Mouse (Mus musculus): Measurements from ENCODE around the gene Evi5l.
"Not testable (repeated sequence)": the region's sequence is repeated elsewhere in the genome, so short reads cannot be mapped to it uniquely, and the experiment has no call there.

Gene Evi5l

DNA sequence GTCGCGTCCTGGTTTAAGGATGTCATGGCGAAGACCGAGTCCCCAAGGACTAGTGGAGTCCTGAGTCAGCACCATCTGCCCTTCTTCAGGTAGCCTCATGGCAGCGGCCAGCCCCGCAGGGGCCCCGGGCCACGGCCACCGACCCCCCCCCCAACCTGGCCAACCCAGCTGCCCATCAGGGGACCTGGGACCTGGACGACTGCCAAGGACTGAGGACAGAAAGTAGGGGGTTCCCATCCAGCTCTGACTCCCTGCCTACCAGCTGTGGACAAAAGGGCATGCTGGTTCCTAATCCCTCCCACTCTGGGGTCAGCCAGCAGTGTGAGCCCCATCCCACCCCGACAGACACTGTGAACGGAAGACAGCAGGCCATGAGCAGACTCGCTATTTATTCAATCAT is 79.4 kb downstream of the Evi5l start:
- no peak for DNase-seq (ENCODE audit: low read depth, low spot score)
- H3K36me3 ChIP-seq (ENCODE audit: control insufficient read depth, insufficient read depth, low read length, poor library complexity, severe bottlenecking): peaks cover 19% of the 10 kb centered on the region
- H3K27me3 ChIP-seq (ENCODE audit: control insufficient read depth, insufficient read depth, low read length, poor library complexity, severe bottlenecking): no peaks in the 10 kb centered on the region

DNA sequence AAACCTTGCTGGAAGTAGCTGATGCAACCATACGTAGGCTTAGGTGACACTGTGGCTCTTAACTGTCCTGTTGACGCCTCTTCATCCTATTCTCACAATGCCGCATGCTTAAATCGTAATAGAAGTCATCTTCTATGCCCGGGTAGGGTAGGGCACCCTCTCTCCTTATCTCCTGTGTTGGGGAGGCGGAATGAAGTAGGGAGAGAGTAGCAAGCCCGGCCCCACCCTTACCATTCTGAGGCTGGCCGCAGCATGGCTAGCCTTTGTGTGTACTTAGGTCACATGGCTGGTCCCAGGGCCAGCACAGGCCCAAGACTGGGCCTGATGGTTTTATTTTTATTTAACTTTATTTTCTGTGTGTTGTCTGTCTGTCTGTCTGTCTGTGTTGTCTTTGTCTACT is 80.9 kb downstream of the Evi5l start:
- Histone ChIP-seq H3K36me3 (ENCODE audit: control insufficient read depth, insufficient read depth, low read length, poor library complexity, severe bottlenecking) (peaks cover 19% of the 10 kb centered on the region), H3K27me3 (ENCODE audit: control insufficient read depth, insufficient read depth, low read length, poor library complexity, severe bottlenecking) (no peaks in the 10 kb centered on the region)
- no peak for DNase-seq (ENCODE audit: low read depth, low spot score)

DNA sequence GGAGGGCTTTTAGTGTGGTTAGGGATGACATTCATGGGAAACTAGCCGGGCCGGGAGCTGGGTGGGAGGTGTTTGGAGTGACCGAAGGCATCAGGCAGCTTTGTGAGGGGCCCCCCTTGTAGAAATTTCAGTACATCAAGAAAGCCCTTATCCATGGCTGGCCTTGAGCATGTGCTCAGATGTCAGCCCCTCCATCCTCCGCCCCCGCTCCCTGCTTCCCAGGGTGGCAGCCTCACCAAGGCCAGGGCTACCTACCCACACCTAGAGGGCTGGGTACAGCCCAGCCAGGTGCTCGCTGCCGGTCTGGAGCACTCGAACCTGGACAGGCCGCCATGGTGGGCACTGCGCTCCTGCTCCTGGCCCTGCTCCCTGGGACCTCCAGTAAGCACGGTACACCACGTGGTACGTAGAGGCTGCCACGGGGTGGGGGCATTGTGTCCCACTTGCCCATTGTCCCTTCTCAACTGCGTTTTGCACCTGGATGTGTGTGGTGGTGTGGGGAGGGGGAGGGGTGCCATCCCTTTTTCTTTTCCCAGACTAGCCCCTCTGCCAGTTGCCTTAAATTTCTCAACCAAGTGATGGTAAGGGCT is 81.7 kb downstream of the Evi5l start, which contains the start of gene Tgfbr3l:
Tgfbr3l (plus strand) TSS at position 264 of the 590 bp plus-strand sequence.
- H3K27me3 ChIP-seq (ENCODE audit: control insufficient read depth, insufficient read depth, low read length, poor library complexity, severe bottlenecking): no peaks in the 10 kb centered on the region
- no peak for DNase-seq (ENCODE audit: low read depth, low spot score)

DNA sequence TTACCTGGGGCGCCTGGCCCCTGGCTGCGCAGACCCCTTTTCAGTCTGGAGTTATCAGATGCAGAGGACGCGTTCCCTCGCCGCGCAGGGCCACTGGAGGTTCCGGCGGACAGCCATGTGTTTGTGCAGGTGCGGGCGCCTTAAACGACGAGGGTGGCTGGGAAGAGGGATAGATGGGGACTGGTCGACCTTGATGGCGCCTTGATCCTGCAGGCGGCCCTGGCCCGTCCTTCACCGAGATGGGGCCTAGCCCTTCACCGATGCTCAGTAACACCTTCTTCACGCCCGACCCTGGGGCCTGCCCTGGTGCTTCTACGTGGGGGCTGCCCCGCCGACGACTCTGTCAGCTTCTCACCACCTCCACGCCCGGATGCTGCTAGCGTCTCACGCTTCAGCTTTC is 82.8 kb downstream of the Evi5l start:
- no peak for DNase-seq (ENCODE audit: low read depth, low spot score)
- H3K36me3 ChIP-seq (ENCODE audit: control insufficient read depth, insufficient read depth, low read length, poor library complexity, severe bottlenecking): peaks cover 14% of the 10 kb centered on the region

More for the DNA sequence above, 81.7 kb downstream of the Evi5l start, which contains the start of gene Tgfbr3l:
- H3K36me3 ChIP-seq (ENCODE audit: control insufficient read depth, insufficient read depth, low read length, poor library complexity, severe bottlenecking): peaks cover 16% of the 10 kb centered on the region

DNA sequence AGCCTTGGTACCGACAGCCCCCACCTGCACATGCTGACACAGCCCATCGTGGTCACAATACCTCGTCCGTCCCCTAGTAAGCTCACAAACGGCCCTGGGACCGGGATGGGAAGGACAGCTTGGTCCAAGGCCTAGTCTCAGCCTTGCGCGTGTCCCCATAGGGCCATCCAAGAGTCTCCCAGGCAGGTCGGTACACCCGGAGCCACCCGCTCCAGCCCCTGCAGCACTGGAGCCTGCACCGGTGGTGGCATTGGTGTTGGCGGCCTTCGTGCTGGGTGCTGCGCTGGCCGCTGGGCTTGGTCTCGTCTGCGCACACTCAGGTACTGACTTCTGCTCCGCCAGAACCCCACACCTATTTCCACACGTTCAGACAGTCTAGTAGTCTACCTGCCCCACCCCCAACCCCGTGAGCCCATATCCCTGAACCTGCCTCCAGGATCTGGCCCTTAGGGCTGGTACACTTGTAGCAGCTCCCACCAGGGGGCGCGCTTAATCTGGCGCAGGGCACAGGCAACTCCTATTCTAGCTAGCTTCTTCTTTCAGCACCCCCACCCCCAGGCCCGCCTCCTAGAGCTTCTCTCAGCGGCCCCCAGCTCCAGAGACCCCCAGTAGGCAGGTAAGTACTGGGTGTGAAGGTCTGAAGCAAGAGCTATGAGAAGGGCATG is 84.1 kb downstream of the Evi5l start:
- DNase-seq (ENCODE audit: low read depth, low spot score): peak; percentile 90
- no peaks in the 10 kb centered on the region for H3K27me3 ChIP-seq (ENCODE audit: control insufficient read depth, insufficient read depth, low read length, poor library complexity, severe bottlenecking)

More for the DNA sequence above, 82.8 kb downstream of the Evi5l start:
- H3K27me3 ChIP-seq (ENCODE audit: control insufficient read depth, insufficient read depth, low read length, poor library complexity, severe bottlenecking): no peaks in the 10 kb centered on the region

DNA sequence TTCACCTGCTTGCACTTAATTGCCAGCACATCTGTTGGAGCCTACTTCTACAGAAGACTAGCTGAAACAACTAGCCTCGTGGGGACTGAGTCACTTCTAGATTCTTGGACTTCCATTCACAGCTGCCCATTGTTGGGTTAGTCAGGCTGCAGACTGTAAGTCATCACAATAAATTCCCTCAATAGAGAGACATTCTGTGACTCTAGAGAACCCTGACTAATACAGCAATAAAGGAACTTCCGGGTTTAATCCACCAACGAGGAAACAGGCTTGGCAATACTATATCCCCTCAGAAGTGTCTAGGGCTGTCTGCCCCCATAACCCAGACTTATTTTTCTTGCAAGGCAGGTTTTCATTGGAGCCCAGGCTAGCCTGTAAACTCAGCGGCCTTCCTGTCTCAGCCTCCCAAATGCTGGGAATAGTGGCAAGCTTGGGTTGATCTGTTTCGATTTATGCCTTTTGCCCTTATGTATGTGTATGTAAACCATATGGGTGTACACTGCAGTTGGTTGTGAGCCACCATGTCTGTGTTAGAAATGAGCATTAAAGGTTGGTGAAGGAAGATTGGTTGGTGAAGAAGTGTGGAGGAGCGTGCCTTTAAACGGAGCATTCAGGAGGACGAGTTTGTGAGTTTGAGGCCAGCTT is 85.9 kb downstream of the Evi5l start:
- no peak for DNase-seq (ENCODE audit: low read depth, low spot score)
- H3K27me3 ChIP-seq (ENCODE audit: control insufficient read depth, insufficient read depth, low read length, poor library complexity, severe bottlenecking): no peaks in the 10 kb centered on the region

More for the DNA sequence above, 84.1 kb downstream of the Evi5l start:
- peaks cover 7% of the 10 kb centered on the region for H3K36me3 ChIP-seq (ENCODE audit: control insufficient read depth, insufficient read depth, low read length, poor library complexity, severe bottlenecking)

DNA sequence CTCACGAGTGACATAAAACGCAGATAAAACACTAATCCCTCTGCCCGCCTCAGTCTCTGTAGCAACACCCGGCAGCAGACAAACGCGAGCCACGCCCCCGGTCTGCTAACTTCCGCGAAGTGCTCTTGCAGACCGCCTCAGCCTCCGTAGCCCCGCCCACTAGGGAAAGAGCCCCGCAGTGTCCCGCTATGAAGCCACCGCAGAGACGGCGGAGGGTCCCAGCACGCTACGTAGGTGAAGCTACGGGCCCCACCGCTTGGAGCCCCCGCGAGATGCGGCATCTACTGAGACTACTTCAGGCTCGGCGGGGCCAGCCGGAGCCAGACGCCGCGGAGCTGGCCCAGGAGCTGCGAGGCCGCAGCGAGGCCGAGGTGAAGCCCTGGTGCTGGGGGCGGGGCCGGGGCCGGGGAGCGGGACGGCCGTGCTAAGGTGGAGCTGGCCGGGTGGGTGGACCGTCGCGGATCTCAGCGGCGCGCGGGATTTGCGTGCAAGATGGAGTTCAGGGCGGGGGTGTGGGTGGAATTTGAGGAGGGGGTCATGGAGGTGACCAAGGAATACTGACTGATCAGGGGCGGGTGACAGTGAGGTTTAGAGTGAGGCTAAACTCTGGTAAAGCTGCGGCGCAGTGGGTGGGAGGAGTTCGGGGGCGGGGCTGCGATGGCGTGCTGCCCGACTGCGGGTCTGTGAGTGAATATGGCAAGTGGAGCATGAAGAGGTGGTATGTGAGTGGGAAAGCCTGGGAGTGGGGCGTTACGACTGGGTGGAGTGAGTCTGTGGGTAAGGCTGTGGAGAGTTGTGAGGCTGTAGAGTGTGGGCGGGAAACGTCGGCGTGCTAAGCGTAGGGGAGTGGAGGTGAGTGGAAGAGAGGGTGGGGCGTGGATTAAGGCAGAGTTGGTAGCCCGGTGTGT is 86.8 kb downstream of the Evi5l start, which contains the start of gene Snapc2:
Snapc2 (plus strand) TSS at position 147 of the 908 bp plus-strand sequence.
- peak; percentile 96 for DNase-seq (ENCODE audit: low read depth, low spot score)
- H3K36me3 ChIP-seq (ENCODE audit: control insufficient read depth, insufficient read depth, low read length, poor library complexity, severe bottlenecking): no peaks in the 10 kb centered on the region; the same call in 1 of the 2 replicates

More for the DNA sequence above, 85.9 kb downstream of the Evi5l start:
- H3K36me3 ChIP-seq (ENCODE audit: control insufficient read depth, insufficient read depth, low read length, poor library complexity, severe bottlenecking): peaks cover 2% of the 10 kb centered on the region

DNA sequence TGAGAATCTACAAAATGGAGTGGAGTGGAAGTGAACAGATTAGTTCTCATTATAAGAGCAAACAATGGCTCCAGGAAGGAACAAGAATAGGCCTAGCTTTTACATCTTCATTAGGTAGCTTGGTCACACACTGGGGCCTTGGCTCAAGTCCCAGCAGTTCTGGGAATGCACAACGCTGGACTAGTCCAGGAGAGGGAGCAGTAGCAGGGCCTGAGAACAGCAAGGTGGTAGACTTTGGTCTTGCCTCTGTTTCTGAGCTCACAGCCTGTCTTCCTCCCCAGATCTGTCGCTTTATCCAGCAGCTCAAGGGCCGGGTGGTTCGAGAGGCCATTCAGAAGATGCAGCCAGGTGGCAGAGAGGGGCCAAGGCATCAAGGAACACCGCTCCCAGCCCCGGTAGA is 87.6 kb downstream of the Evi5l start:
- DNase-seq (ENCODE audit: low read depth, low spot score): no peak
- Histone ChIP-seq H3K36me3 (ENCODE audit: control insufficient read depth, insufficient read depth, low read length, poor library complexity, severe bottlenecking) (no peaks in the 10 kb centered on the region; the same call in 1 of the 2 replicates), H3K27me3 (ENCODE audit: control insufficient read depth, insufficient read depth, low read length, poor library complexity, severe bottlenecking) (no peaks in the 10 kb centered on the region)

More for the DNA sequence above, 86.8 kb downstream of the Evi5l start, which contains the start of gene Snapc2:
- no peaks in the 10 kb centered on the region for H3K27me3 ChIP-seq (ENCODE audit: control insufficient read depth, insufficient read depth, low read length, poor library complexity, severe bottlenecking)

DNA sequence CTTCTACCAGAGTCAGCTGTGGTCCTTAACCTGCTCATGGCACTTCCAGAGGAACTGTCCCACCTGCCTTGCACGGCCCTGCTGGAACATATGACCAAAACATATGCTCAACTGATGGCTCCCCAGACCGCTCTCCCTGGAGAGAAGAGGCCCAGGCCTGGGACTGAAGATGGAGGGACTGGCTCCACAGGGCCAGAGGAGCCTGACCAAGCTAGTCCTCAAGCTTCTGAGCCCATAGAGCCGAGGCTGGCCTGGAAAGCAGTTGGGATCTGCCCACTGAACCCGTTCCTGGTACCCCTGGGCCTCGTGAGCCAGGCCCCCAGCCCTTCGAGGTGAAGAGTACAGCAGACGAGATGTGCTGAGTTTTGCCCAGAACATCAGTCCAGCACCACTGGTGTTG is 89.1 kb downstream of the Evi5l start:
- H3K36me3 ChIP-seq (ENCODE audit: control insufficient read depth, insufficient read depth, low read length, poor library complexity, severe bottlenecking); DNase-seq (ENCODE audit: low read depth, low spot score); H3K27me3 ChIP-seq (ENCODE audit: control insufficient read depth, insufficient read depth, low read length, poor library complexity, severe bottlenecking): not testable (repeated sequence)

DNA sequence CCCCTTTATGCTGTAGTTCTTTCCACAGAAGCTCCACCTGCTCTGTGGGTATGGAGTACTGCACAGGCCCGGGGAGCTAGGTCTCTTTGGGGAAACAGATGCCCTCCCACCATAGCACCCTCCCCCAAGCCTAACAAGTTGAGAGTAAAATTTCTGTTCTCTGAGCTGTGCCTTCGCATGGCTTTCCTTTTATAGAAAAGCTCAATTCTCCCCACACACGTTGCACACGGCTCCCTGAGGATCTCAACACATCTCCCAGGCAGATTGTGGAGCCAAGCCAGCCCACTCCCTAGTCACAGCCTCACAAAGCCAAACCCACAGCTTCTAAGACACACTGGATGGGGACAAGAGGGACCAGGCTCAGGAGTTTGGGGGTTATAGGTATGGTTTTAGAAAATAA is 90.5 kb downstream of the Evi5l start:
- no peaks in the 10 kb centered on the region for H3K27me3 ChIP-seq (ENCODE audit: control insufficient read depth, insufficient read depth, low read length, poor library complexity, severe bottlenecking)
- H3K36me3 ChIP-seq (ENCODE audit: control insufficient read depth, insufficient read depth, low read length, poor library complexity, severe bottlenecking): no peaks in the 10 kb centered on the region; the same call in 1 of the 2 replicates
- DNase-seq (ENCODE audit: low read depth, low spot score): no peak

DNA sequence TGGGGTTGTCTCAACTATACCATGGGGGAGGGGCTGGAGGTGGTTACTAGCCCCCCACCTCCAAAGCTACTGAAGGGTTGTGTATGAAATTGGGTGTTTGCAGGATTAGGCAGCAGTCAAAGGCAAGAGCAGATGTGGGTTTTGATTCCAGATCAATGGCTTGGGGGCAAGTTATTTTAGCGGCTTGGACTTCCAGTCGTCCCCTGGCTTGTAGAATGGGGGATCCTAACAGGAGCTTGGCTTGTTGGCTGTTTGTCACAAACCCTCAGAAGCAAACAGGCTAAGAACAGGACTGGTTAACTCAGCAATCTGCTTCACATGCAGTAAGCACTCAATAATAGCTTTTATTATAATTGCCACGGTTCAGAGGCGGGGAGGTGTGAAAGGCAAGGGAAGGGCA is 91.0 kb downstream of the Evi5l start:
- H3K36me3 ChIP-seq (ENCODE audit: control insufficient read depth, insufficient read depth, low read length, poor library complexity, severe bottlenecking): peaks cover 2% of the 10 kb centered on the region; the same call in 1 of the 2 replicates
- no peak for DNase-seq (ENCODE audit: low read depth, low spot score)
- H3K27me3 ChIP-seq (ENCODE audit: control insufficient read depth, insufficient read depth, low read length, poor library complexity, severe bottlenecking): no peaks in the 10 kb centered on the region

DNA sequence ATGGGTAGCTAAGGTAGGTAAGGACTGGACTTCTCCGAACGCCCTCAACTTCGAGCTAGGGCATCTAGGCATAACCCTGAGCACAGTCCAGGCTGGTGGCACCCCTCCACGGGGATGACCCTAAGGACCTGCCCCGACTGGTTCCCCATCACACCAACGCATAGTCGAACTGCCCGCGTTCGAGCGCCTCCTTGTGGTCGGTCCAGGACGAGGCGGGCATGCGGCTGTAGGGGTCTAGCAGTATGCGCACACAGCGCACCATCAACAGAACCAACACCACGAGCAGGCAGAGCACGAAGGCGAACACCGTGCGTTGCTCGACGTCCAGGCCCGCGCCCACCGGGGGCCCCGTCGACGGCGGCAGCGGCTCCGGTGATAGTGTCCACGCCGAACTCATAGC is 91.9 kb downstream of the Evi5l start:
- H3K27me3 ChIP-seq (ENCODE audit: control insufficient read depth, insufficient read depth, low read length, poor library complexity, severe bottlenecking): no peaks in the 10 kb centered on the region
- peaks cover 4% of the 10 kb centered on the region; the same call in 1 of the 2 replicates for H3K36me3 ChIP-seq (ENCODE audit: control insufficient read depth, insufficient read depth, low read length, poor library complexity, severe bottlenecking)
- DNase-seq (ENCODE audit: low read depth, low spot score): peak; percentile 83

DNA sequence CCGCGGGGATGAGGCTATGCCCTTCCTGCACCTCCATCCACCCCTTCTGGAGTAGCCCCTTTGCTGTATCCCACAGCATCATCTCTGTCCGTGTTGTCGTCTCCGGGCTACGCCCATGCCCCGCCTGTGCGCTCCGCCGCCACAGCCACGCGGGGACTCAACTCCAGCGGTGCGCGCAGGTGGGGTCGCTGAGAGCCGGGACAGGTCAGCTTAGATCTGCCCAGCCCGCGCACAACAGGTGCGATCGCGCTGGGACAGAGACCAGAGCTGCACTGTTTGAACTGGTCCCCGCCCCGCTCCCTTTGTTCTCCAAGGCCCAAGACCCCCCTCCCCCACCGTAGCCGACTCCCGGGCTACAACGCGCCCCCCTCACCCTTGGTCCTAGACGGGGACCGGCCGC is 92.3 kb downstream of the Evi5l start:
- H3K27me3 ChIP-seq (ENCODE audit: control insufficient read depth, insufficient read depth, low read length, poor library complexity, severe bottlenecking): no peaks in the 10 kb centered on the region
- DNase-seq (ENCODE audit: low read depth, low spot score): peak; percentile 27
- H3K36me3 ChIP-seq (ENCODE audit: control insufficient read depth, insufficient read depth, low read length, poor library complexity, severe bottlenecking): peaks cover 4% of the 10 kb centered on the region; the same call in 1 of the 2 replicates

DNA sequence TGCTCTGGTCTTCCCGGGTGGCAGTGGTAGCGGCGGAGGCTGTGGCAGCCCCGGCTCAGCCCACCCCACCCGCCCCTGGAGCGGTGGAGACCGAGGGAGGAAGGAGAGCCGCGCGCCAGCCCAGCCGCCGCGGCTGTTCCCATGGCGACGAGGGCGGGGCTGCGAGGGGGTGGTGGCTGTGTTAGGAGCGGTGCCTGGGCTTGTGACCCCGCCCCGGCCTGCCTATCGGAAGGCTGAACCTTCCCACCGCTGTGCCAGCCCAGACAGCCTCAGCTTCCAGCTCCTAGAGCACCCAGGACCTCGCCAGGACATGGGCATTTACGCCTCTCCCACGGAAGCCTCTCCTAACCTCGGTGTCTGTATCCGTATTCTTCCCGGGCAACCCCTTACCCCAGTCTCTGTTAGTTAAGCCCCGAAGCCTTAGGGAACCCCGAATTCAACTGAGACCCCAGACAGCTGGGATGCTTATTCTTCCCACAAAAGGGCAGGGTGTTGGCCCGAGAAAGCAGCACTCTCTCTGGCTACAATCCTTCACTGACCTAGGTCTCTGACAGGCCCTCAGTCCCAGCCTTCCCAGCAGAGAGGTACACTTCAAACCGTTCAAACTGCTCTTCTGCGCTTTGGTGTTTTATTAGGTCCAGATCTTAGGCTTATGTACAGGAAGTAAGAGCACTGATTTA is 92.9 kb downstream of the Evi5l start, which contains the start of gene Ctxn1:
Ctxn1 (minus strand) TSS at position 150 of the 680 bp plus-strand sequence.
- H3K27me3 ChIP-seq (ENCODE audit: control insufficient read depth, insufficient read depth, low read length, poor library complexity, severe bottlenecking): no peaks in the 10 kb centered on the region
- DNase-seq (ENCODE audit: low read depth, low spot score): peak; percentile 89
- H3K36me3 ChIP-seq (ENCODE audit: control insufficient read depth, insufficient read depth, low read length, poor library complexity, severe bottlenecking): peaks cover 4% of the 10 kb centered on the region; the same call in 1 of the 2 replicates

All from splenic B cell, adult 2 months (primary cell).